Mouse (Mus musculus) splenic B cell, adult 2 months (primary cell): ENCODE measurements around the gene Gm28305.
A peak's percentile ranks its signal among the peaks of the same experiment; 100 is the strongest.

Source experiments
- DNase-seq: peaks from one replicate; pipeline ENCODE4 v3.0.0-alpha.2; 2011; ENCODE audit warnings: low read depth, low spot score
- H3K27me3 ChIP-seq: 2 replicates; pipeline ENCODE4 v1.6.1; 2012; ENCODE audit warnings: mild to moderate bottlenecking, low read length, moderate library complexity, mixed read lengths; ENCODE audit not compliant: control insufficient read depth, poor library complexity, insufficient read depth, severe bottlenecking
- H3K36me3 ChIP-seq: 2 replicates; pipeline ENCODE4 v1.6.1; 2012; ENCODE audit warnings: mild to moderate bottlenecking, low read length, moderate library complexity, mixed read lengths; ENCODE audit not compliant: control insufficient read depth, poor library complexity, insufficient read depth, severe bottlenecking

The Gm28305 gene

GRCm38 (mm10) chr9:104040362-104040761 is at the start of gene Gm28305:
TSS of gene Gm28305 (plus strand) at chr9:104040662.
- no peaks in the 10 kb centered on the region for H3K36me3 ChIP-seq
- no peaks in the 10 kb centered on the region for H3K27me3 ChIP-seq
- no peak for DNase-seq

DNA sequence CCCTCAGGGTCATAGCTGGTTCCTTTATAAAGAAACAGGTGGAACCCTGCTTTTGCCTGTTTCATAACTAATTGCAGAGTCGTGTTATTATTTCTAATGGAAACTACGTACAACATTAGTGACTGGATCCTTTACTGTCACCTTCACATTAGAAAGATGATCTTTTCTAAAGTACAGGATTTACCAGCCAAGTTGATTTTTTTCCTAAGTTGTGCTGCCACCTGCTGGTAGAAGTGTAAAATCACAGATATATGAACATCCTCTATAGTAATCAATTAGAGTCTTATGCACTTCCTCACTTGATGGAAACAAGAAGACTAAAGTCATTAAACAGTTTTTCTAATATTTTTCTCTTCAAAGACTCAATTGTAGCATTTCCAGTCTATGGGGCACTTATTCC is 44.0 kb upstream of the Gm28305 start:
- H3K27me3 ChIP-seq, result no peaks in the 10 kb centered on the region
- no peaks in the 10 kb centered on the region for H3K36me3 ChIP-seq
- DNase-seq, result peak; percentile 82

DNA sequence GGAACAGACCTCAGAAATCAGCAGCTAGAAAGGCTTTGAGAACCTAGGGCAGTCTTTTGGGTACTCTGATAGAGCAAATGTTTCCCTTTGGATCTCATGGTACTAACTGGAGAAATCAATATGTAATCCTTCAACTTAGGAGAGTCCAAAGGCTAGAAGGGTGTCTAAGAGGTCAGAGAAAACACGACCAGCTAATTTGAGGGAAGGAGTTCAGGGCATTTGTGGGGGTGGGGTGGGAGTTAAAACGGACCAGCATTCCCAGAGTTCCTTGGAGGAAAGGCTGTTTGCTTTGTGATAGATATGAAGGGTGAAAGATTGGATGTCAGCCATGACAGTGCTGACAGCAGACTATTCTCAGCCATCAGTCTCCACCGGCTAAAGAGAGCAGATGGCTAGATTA is 39.9 kb upstream of the Gm28305 start:
- DNase-seq, result no peak
- Histone ChIP-seq H3K27me3 (no peaks in the 10 kb centered on the region), H3K36me3 (no peaks in the 10 kb centered on the region)

GRCm38 (mm10) chr9:104001921-104002859 is 38.3 kb upstream of the Gm28305 start, which contains the start of gene Nphp3:
TSS of gene Nphp3 (plus strand) at chr9:104002544.
- peak; percentile 100 for DNase-seq
- Histone ChIP-seq H3K27me3 (no peaks in the 10 kb centered on the region), H3K36me3 (no peaks in the 10 kb centered on the region)

- no peaks in the 10 kb centered on the region for H3K27me3 ChIP-seq
- DNase-seq, result peak; percentile 84
- H3K36me3 ChIP-seq, result no peaks in the 10 kb centered on the region
Measured at GRCm38 (mm10) chr9:104002913-104003330, 37.5 kb upstream of the Gm28305 start.

GRCm38 (mm10) chr9:104014526-104014925 is 25.9 kb upstream of the Gm28305 start:
- Histone ChIP-seq H3K27me3 (no peaks in the 10 kb centered on the region), H3K36me3 (no peaks in the 10 kb centered on the region)
- no peak for DNase-seq

- H3K36me3 ChIP-seq, result no peaks in the 10 kb centered on the region
- DNase-seq, result no peak
- no peaks in the 10 kb centered on the region for H3K27me3 ChIP-seq
Measured at GRCm38 (mm10) chr9:104021026-104021425, 19.4 kb upstream of the Gm28305 start.

- Histone ChIP-seq H3K27me3 (no peaks in the 10 kb centered on the region), H3K36me3 (no peaks in the 10 kb centered on the region)
- DNase-seq, result no peak
Measured at GRCm38 (mm10) chr9:104027186-104027585, 13.3 kb upstream of the Gm28305 start.

GRCm38 (mm10) chr9:104029861-104030260 is 10.6 kb upstream of the Gm28305 start:
- no peak for DNase-seq
- Histone ChIP-seq H3K27me3 (no peaks in the 10 kb centered on the region), H3K36me3 (no peaks in the 10 kb centered on the region)

- Histone ChIP-seq H3K27me3 (no peaks in the 10 kb centered on the region), H3K36me3 (no peaks in the 10 kb centered on the region)
- no peak for DNase-seq
Measured at GRCm38 (mm10) chr9:104034231-104034630, 6.2 kb upstream of the Gm28305 start.

DNA sequence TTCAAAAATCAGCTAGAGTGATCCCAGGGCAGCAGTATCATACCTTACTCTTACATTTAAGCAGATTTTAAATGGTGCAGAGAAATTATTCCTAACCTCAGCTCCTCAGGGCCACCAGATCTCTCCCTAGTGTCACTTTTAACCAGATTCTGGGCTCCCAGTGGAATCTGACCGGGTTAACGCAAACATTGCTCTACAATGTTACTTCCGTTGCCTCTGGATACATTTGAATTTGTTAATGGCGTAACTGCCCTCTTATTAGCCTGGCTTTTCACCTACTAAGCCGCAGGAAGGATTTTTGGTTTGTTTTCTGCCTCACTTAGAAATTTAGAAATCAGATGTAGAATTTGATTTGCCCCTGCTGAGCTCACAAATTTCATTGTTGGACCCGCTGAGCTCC is 5.7 kb upstream of the Gm28305 start:
- no peaks in the 10 kb centered on the region for H3K27me3 ChIP-seq

GRCm38 (mm10) chr9:104035261-104036015 is 5.0 kb upstream of the Gm28305 start:
- Histone ChIP-seq H3K27me3 (no peaks in the 10 kb centered on the region), H3K36me3 (no peaks in the 10 kb centered on the region)
- peak; percentile 79 for DNase-seq

More for the DNA sequence above, 5.7 kb upstream of the Gm28305 start:
- H3K36me3 ChIP-seq, result no peaks in the 10 kb centered on the region
- DNase-seq, result no peak

- Histone ChIP-seq H3K36me3 (no peaks in the 10 kb centered on the region), H3K27me3 (no peaks in the 10 kb centered on the region)
- DNase-seq, result no peak
Measured at GRCm38 (mm10) chr9:104038266-104038665, 2.2 kb upstream of the Gm28305 start.

DNA sequence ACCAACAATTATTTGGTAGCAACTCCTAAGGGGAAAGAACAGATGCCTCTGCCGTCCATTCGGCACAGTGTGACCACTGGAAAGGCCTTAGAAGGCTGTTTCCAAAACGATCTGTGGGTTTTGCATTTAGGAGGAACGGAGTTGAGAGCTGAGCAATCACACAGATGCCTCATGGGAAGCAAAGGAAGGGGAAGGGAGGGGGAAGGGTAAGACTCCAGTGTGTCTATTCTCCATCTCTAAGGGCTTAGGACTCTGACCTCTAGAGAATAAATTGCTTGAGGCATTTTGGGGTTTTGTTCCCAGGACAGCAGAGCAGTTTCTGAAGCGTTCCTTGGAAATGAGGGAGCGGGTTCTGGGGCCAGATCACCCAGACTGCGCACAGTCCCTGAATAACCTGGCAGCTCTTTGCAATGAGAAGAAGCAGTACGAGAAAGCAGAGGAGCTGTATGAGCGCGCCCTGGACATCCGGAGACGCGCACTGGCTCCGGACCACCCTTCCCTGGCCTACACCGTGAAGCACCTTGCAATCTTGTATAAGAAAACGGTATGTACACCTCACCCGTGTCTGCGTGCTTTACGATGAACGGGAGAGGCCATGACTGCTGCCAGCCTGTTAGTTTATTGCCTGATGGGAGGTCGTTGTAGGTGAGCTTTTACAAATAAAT is 1.3 kb upstream of the Gm28305 start:
- no peaks in the 10 kb centered on the region for H3K36me3 ChIP-seq
- DNase-seq, result no peak
- no peaks in the 10 kb centered on the region for H3K27me3 ChIP-seq
